Mouse (Mus musculus): ENCODE results near the gene Ergic1. TPM values are rescaled to one million over a fixed set of nuclear protein-coding genes. Genes with fewer than 3 reads are reported as not detected.
A peak's percentile ranks its signal among the peaks of the same experiment; 100 is the strongest.

Gene Ergic1
- polyA plus RNA-seq, 1 experiment from 2014 or later: 48.6 TPM

GRCm38 (mm10) chr17:26628936-26629335 is 67.6 kb downstream of the Ergic1 start:
- no peak for ATAC-seq
- Histone ChIP-seq H3K9me3 (ENCODE audit: control insufficient read depth) (no peaks in the 10 kb centered on the region), H3K4me1 (replicated peaks; ENCODE audit: control insufficient read depth, insufficient read depth, low read length) (no peaks in the 10 kb centered on the region), H3K4me3 (ENCODE audit: low read depth, low read length) (no peak overlapping the region), H3K27ac (ENCODE audit: low read depth, low read length) (no peak overlapping the region), H3K27me3 (replicated peaks; ENCODE audit: control insufficient read depth, insufficient read depth, low read length) (no peaks in the 10 kb centered on the region), H3K9ac (ENCODE audit: low read depth, low read length) (no peak overlapping the region), H3K4me2 (replicated peaks; ENCODE audit: low read depth) (no peak overlapping the region), H3K36me3 (ENCODE audit: control insufficient read depth, insufficient read depth) (peaks cover 69% of the 10 kb centered on the region)
- WGBS: 95% methylated on average over 3 of the region's 3 CpGs
- no peak for TF ChIP-seq CTCF (IDR thresholded peaks at IDR 0.05; ENCODE audit: low read depth)

- H3K4me3 ChIP-seq (ENCODE audit: low read depth, low read length): no peak overlapping the region
- H3K4me2 ChIP-seq (replicated peaks; ENCODE audit: low read depth): no peak overlapping the region
- no peak overlapping the region for H3K9ac ChIP-seq (ENCODE audit: low read depth, low read length)
- H3K9me3 ChIP-seq (ENCODE audit: control insufficient read depth): no peaks in the 10 kb centered on the region
- peaks cover 66% of the 10 kb centered on the region for H3K36me3 ChIP-seq (ENCODE audit: control insufficient read depth, insufficient read depth)
- H3K27me3 ChIP-seq (replicated peaks; ENCODE audit: control insufficient read depth, insufficient read depth, low read length): no peaks in the 10 kb centered on the region
- TF ChIP-seq CTCF (IDR thresholded peaks at IDR 0.05; ENCODE audit: low read depth): no peak
- H3K27ac ChIP-seq (ENCODE audit: low read depth, low read length): no peak overlapping the region
- ATAC-seq: no peak
- no peaks in the 10 kb centered on the region for H3K4me1 ChIP-seq (replicated peaks; ENCODE audit: control insufficient read depth, insufficient read depth, low read length)
- WGBS: 82% methylated on average over 8 of the region's 8 CpGs
Observed at GRCm38 (mm10) chr17:26631811-26632327, 70.6 kb downstream of the Ergic1 start.

GRCm38 (mm10) chr17:26633186-26633585 is 71.9 kb downstream of the Ergic1 start:
- no peak overlapping the region for H3K4me2 ChIP-seq (replicated peaks; ENCODE audit: low read depth)
- WGBS: 93% methylated on average over 9 of the region's 9 CpGs
- ATAC-seq: no peak
- no peaks in the 10 kb centered on the region for H3K9me3 ChIP-seq (ENCODE audit: control insufficient read depth)
- no peak for TF ChIP-seq CTCF (IDR thresholded peaks at IDR 0.05; ENCODE audit: low read depth)
- H3K27me3 ChIP-seq (replicated peaks; ENCODE audit: control insufficient read depth, insufficient read depth, low read length): no peaks in the 10 kb centered on the region
- H3K27ac ChIP-seq (ENCODE audit: low read depth, low read length): no peak overlapping the region
- H3K4me3 ChIP-seq (ENCODE audit: low read depth, low read length): no peak overlapping the region
- H3K4me1 ChIP-seq (replicated peaks; ENCODE audit: control insufficient read depth, insufficient read depth, low read length): no peaks in the 10 kb centered on the region
- peaks cover 61% of the 10 kb centered on the region for H3K36me3 ChIP-seq (ENCODE audit: control insufficient read depth, insufficient read depth)
- no peak overlapping the region for H3K9ac ChIP-seq (ENCODE audit: low read depth, low read length)

GRCm38 (mm10) chr17:26633926-26634325 is 72.6 kb downstream of the Ergic1 start:
- ATAC-seq: no peak
- no peaks in the 10 kb centered on the region for H3K27me3 ChIP-seq (replicated peaks; ENCODE audit: control insufficient read depth, insufficient read depth, low read length)
- no peaks in the 10 kb centered on the region for H3K9me3 ChIP-seq (ENCODE audit: control insufficient read depth)
- H3K4me2 ChIP-seq (replicated peaks; ENCODE audit: low read depth): no peak overlapping the region
- H3K36me3 ChIP-seq (ENCODE audit: control insufficient read depth, insufficient read depth): peaks cover 59% of the 10 kb centered on the region
- TF ChIP-seq CTCF (IDR thresholded peaks at IDR 0.05; ENCODE audit: low read depth): no peak
- WGBS: 93% methylated on average over 9 of the region's 9 CpGs
- H3K9ac ChIP-seq (ENCODE audit: low read depth, low read length): no peak overlapping the region
- H3K27ac ChIP-seq (ENCODE audit: low read depth, low read length): no peak overlapping the region
- H3K4me1 ChIP-seq (replicated peaks; ENCODE audit: control insufficient read depth, insufficient read depth, low read length): no peaks in the 10 kb centered on the region
- no peak overlapping the region for H3K4me3 ChIP-seq (ENCODE audit: low read depth, low read length)

- H3K27ac ChIP-seq (ENCODE audit: low read depth, low read length): no peak overlapping the region
- H3K4me2 ChIP-seq (replicated peaks; ENCODE audit: low read depth): no peak overlapping the region
- no peaks in the 10 kb centered on the region for H3K27me3 ChIP-seq (replicated peaks; ENCODE audit: control insufficient read depth, insufficient read depth, low read length)
- H3K4me1 ChIP-seq (replicated peaks; ENCODE audit: control insufficient read depth, insufficient read depth, low read length): no peaks in the 10 kb centered on the region
- no peak overlapping the region for H3K9ac ChIP-seq (ENCODE audit: low read depth, low read length)
- no peak for TF ChIP-seq CTCF (IDR thresholded peaks at IDR 0.05; ENCODE audit: low read depth)
- no peak overlapping the region for H3K4me3 ChIP-seq (ENCODE audit: low read depth, low read length)
- 91% methylated on average over 7 of the region's 7 CpGs for WGBS
- ATAC-seq: no peak
- peaks cover 59% of the 10 kb centered on the region for H3K36me3 ChIP-seq (ENCODE audit: control insufficient read depth, insufficient read depth)
- H3K9me3 ChIP-seq (ENCODE audit: control insufficient read depth): no peaks in the 10 kb centered on the region
Observed at GRCm38 (mm10) chr17:26634539-26634938, 73.2 kb downstream of the Ergic1 start.

- no peak overlapping the region for H3K4me3 ChIP-seq (ENCODE audit: low read depth, low read length)
- H3K27me3 ChIP-seq (replicated peaks; ENCODE audit: control insufficient read depth, insufficient read depth, low read length): no peaks in the 10 kb centered on the region
- no peaks in the 10 kb centered on the region for H3K9me3 ChIP-seq (ENCODE audit: control insufficient read depth)
- 83% methylated on average over 7 of the region's 7 CpGs for WGBS
- H3K4me1 ChIP-seq (replicated peaks; ENCODE audit: control insufficient read depth, insufficient read depth, low read length): no peaks in the 10 kb centered on the region
- TF ChIP-seq CTCF (IDR thresholded peaks at IDR 0.05; ENCODE audit: low read depth): no peak
- H3K36me3 ChIP-seq (ENCODE audit: control insufficient read depth, insufficient read depth): peaks cover 60% of the 10 kb centered on the region
- H3K4me2 ChIP-seq (replicated peaks; ENCODE audit: low read depth): no peak overlapping the region
- H3K9ac ChIP-seq (ENCODE audit: low read depth, low read length): no peak overlapping the region
- no peak for ATAC-seq
- no peak overlapping the region for H3K27ac ChIP-seq (ENCODE audit: low read depth, low read length)
Observed at GRCm38 (mm10) chr17:26635951-26636350, 74.7 kb downstream of the Ergic1 start.

GRCm38 (mm10) chr17:26637851-26638250 is 76.6 kb downstream of the Ergic1 start:
- no peak for ATAC-seq
- H3K4me2 ChIP-seq (replicated peaks; ENCODE audit: low read depth): no peak overlapping the region
- no peaks in the 10 kb centered on the region for H3K27me3 ChIP-seq (replicated peaks; ENCODE audit: control insufficient read depth, insufficient read depth, low read length)
- peaks cover 63% of the 10 kb centered on the region for H3K36me3 ChIP-seq (ENCODE audit: control insufficient read depth, insufficient read depth)
- H3K27ac ChIP-seq (ENCODE audit: low read depth, low read length): 0 out of 2 replicates have a peak overlapping the region, but pooled peaks have one; percentile 0
- no peaks in the 10 kb centered on the region for H3K9me3 ChIP-seq (ENCODE audit: control insufficient read depth)
- TF ChIP-seq CTCF (IDR thresholded peaks at IDR 0.05; ENCODE audit: low read depth): no peak
- H3K4me3 ChIP-seq (ENCODE audit: low read depth, low read length): no peak overlapping the region
- no peaks in the 10 kb centered on the region for H3K4me1 ChIP-seq (replicated peaks; ENCODE audit: control insufficient read depth, insufficient read depth, low read length)
- H3K9ac ChIP-seq (ENCODE audit: low read depth, low read length): no peak overlapping the region
- WGBS: 41% methylated on average over 4 of the region's 4 CpGs

Measured in intestine, postnatal 0 days (tissue).